Mouse (Mus musculus) hindbrain, embryonic 10.5 days (tissue): ENCODE results near the gene Chd2. TPM values are rescaled to one million over a fixed set of nuclear protein-coding genes. Genes with fewer than 3 reads are reported as not detected.
"Not testable (repeated sequence)": the region's sequence is repeated elsewhere in the genome, so short reads cannot be mapped to it uniquely, and the experiment has no call there.

Experiments
- DNase-seq: peaks from one replicate; pipeline ENCODE4 v3.0.0-alpha.2; 2017; ENCODE audit warnings: low spot score
- H3K27ac ChIP-seq: fragments of 300-500 bp; sonication (generic); 2 replicates; pipeline ENCODE4 v1.5.1; 2016; ENCODE audit warnings: mild to moderate bottlenecking, moderate library complexity
- H3K27me3 ChIP-seq: fragments of 300-500 bp; sonication (generic); 2 replicates; pipeline ENCODE4 v1.6.1; 2016; ENCODE audit warnings: mild to moderate bottlenecking; ENCODE audit not compliant: poor library complexity, insufficient read depth, severe bottlenecking
- H3K36me3 ChIP-seq: fragments of 300-500 bp; sonication (generic); 2 replicates; pipeline ENCODE4 v1.6.1; 2016; ENCODE audit warnings: mild to moderate bottlenecking, moderate library complexity
- H3K4me1 ChIP-seq: fragments of 300-500 bp; sonication (generic); replicated peaks from 2 replicates; pipeline ENCODE4 v1.6.1; 2016; ENCODE audit warnings: mild to moderate bottlenecking
- H3K4me3 ChIP-seq: fragments of 300-500 bp; sonication (generic); 2 replicates; pipeline ENCODE4 v1.5.1; 2016; ENCODE audit warnings: mild to moderate bottlenecking, moderate library complexity
- H3K9me3 ChIP-seq: fragments of 300-500 bp; sonication (generic); 2 replicates; pipeline ENCODE4 v1.6.1; 2016; ENCODE audit warnings: mild to moderate bottlenecking, moderate library complexity
- WGBS: fragments of 180-500 bp; shearing (Covaris S2); methylation state at CpG from one replicate; pipeline ENCODE4 v1.1.7; 2016; 5-methylcytosine and 5-hydroxymethylcytosine counted together
- polyA plus RNA-seq: library from polyadenylated mRNA; unstranded; fragments of >200 nt; fragmentation: Nextera tagmentation; extraction: Ambion mirVana; gene quantifications from 2 replicates; pipeline ENCODE4 v1.2.1, GENCODE M21; 2016

Chd2 gene
- polyA plus RNA-seq, 1 experiment from 2014 or later, result 37.1 TPM

- H3K36me3 ChIP-seq, result peaks cover 71% of the 10 kb centered on the region
Observed at GRCm38 (mm10) chr7:73520231-73520630, 21.4 kb downstream of the Chd2 start.

GRCm38 (mm10) chr7:73519060-73519796, 22.4 kb downstream of the Chd2 start:
- H3K36me3 ChIP-seq, result peaks cover 81% of the 10 kb centered on the region
- no peak for DNase-seq

More at GRCm38 (mm10) chr7:73520231-73520630, 21.4 kb downstream of the Chd2 start:
- Histone ChIP-seq H3K27ac (no peak overlapping the region), H3K27me3 (no peaks in the 10 kb centered on the region), H3K4me3 (no peak overlapping the region), H3K9me3 (no peaks in the 10 kb centered on the region), H3K4me1 (0 out of 2 replicates have a peak, but pooled peaks cover 5% of the 10 kb centered on the region)
- DNase-seq, result no peak
- 93% methylated on average over 10 of the region's 10 CpGs for WGBS

DNA sequence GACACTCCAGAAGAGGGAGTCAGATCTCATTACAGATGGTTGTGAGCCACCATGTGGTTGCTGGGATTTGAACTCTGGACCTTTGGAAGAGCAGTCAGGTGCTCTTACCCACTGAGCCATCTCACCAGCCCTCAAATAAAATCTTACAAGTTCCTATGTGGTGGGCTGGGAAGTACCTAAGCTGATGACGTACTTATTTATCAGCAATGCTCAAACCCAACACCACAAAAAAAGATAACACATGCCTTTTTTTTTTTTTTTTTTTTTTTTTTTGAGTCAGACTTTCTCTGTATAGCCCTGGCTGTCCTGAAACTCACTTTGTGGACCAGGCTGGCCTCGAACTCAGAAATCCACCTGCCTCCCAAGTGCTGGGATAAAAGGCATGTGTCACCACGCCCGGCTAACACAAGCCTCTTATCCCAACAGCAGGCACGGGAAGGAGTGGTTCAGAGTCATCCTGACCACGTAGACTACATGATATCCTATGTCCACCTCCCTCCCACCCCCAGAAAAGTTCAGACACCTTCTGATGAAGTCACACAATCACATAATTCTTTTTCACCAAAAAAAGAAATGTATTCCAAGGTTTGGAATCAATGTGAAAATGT, 23.2 kb downstream of the Chd2 start:
- peaks cover 89% of the 10 kb centered on the region for H3K36me3 ChIP-seq
- not testable (repeated sequence) for H3K27ac ChIP-seq, H3K4me3 ChIP-seq, H3K27me3 ChIP-seq, H3K4me1 ChIP-seq, H3K9me3 ChIP-seq, DNase-seq
- 92% methylated on average over 6 of the region's 6 CpGs for WGBS

More at GRCm38 (mm10) chr7:73519060-73519796, 22.4 kb downstream of the Chd2 start:
- 0 out of 2 replicates have a peak, but pooled peaks cover 5% of the 10 kb centered on the region for H3K4me1 ChIP-seq
- 94% methylated on average over 16 of the region's 16 CpGs for WGBS
- no peaks in the 10 kb centered on the region for H3K27me3 ChIP-seq
- no peaks in the 10 kb centered on the region for H3K9me3 ChIP-seq
- no peak overlapping the region for H3K4me3 ChIP-seq
- H3K27ac ChIP-seq, result no peak overlapping the region

GRCm38 (mm10) chr7:73517432-73518054, 24.1 kb downstream of the Chd2 start:
- 0 out of 2 replicates have a peak, but pooled peaks cover 5% of the 10 kb centered on the region for H3K4me1 ChIP-seq
- H3K4me3 ChIP-seq, result no peak overlapping the region
- DNase-seq, result no peak
- no peak overlapping the region for H3K27ac ChIP-seq
- H3K9me3 ChIP-seq, result no peaks in the 10 kb centered on the region
- peaks cover 96% of the 10 kb centered on the region for H3K36me3 ChIP-seq
- 84% methylated on average over 1 of the region's 1 CpGs for WGBS
- no peaks in the 10 kb centered on the region for H3K27me3 ChIP-seq

DNA sequence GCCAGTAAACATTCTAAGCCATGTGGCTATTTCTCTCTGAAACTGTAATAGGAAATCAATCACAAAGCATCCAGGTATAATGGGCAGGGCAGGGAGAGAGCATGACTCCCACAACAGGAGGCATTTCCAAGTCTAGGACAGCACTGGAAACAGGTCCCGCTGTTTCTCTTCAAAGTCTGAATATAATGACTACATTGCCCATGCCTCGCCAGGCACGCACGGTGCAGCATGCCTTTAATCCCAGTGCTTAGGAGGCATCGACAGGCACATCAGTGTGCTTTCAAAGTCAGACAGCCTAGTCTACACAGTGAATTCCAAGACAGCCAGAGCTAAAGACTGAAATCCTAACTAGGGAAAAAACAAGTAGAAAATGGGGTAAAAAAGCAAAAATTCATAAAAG, 24.8 kb downstream of the Chd2 start:
- 0 out of 2 replicates have a peak, but pooled peaks cover 4% of the 10 kb centered on the region for H3K4me1 ChIP-seq

DNA sequence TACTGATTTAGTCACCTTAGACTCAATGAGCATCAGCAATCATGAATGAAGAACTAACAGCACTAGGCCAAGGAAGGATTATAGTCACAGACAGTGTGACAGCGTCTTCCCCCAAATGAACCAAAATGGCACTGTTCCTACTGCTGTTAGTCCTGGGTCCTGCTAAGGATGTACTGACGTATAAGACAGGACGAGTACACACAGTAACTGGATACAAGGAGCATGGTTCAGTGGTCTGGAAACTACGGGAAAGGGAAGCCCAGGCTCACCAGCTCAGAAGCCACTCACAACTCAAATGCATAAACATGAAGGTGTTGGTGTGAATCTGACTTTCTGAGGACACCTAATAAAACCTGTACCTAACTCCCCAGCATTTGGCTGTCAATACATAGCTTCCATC, 27.1 kb downstream of the Chd2 start:
- Histone ChIP-seq H3K27me3 (no peaks in the 10 kb centered on the region), H3K36me3 (peaks cover 97% of the 10 kb centered on the region), H3K27ac (no peak overlapping the region), H3K9me3 (no peaks in the 10 kb centered on the region), H3K4me1 (no peaks in the 10 kb centered on the region), H3K4me3 (no peak overlapping the region)
- WGBS, result 86% methylated on average over 4 of the region's 4 CpGs
- no peak for DNase-seq

More for the DNA sequence above, 24.8 kb downstream of the Chd2 start:
- H3K4me3 ChIP-seq, result no peak overlapping the region
- H3K36me3 ChIP-seq, result peaks cover 97% of the 10 kb centered on the region
- no peak for DNase-seq
- WGBS, result 89% methylated on average over 5 of the region's 5 CpGs
- H3K27me3 ChIP-seq, result no peaks in the 10 kb centered on the region
- H3K9me3 ChIP-seq, result no peaks in the 10 kb centered on the region
- H3K27ac ChIP-seq, result no peak overlapping the region

DNA sequence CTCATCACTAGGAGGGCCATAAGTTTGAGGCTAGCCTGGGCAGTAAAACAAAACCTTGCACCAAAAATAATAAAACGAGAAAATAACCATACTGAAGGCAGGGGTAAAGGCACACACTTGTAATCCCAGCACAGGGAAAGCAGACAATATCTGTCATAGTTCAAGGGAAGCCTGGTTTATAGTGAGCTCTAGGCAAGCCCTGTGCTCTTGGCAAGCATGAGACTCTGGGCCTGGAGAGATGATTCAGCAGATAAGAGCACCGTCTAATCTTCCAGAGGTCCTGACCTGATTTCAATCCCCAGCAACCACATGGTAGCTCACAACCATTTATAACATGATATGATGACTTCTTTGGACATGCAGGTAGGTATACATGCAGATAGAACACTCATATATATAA, 29.2 kb downstream of the Chd2 start:
- H3K4me3 ChIP-seq, result no peak overlapping the region
- H3K27ac ChIP-seq, result no peak overlapping the region
- H3K4me1 ChIP-seq, result no peaks in the 10 kb centered on the region
- no peaks in the 10 kb centered on the region for H3K9me3 ChIP-seq
- DNase-seq, result no peak
- H3K36me3 ChIP-seq, result peaks cover 100% of the 10 kb centered on the region
- H3K27me3 ChIP-seq, result no peaks in the 10 kb centered on the region
- WGBS, result 85% methylated on average over 2 of the region's 2 CpGs

DNA sequence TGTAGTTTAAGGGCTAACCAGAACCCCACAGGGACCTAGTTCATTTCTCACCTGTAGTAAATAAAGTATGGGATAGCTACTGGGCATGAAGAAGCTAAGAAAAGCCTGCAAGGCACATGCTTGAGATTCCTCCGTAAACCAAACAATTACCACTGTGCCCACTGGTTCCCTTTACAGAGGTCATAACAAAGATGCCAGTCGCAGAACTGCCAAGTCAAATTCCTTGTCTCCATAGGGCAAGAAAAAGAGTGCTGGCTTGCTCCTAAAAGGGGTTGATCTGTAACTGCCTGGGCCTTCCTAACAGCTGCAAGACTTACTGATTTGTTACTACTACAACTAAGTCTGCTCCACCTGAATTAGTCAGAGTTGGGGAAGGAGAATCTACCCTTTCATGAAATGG, 32.9 kb downstream of the Chd2 start:
- Histone ChIP-seq H3K4me1 (no peaks in the 10 kb centered on the region), H3K36me3 (peaks cover 100% of the 10 kb centered on the region)
- 93% methylated on average over 2 of the region's 2 CpGs for WGBS

GRCm38 (mm10) chr7:73507491-73507890, 34.1 kb downstream of the Chd2 start:
- H3K27me3 ChIP-seq, result no peaks in the 10 kb centered on the region
- no peaks in the 10 kb centered on the region for H3K9me3 ChIP-seq
- 93% methylated on average over 6 of the region's 6 CpGs for WGBS

More for the DNA sequence above, 32.9 kb downstream of the Chd2 start:
- Histone ChIP-seq H3K9me3 (no peaks in the 10 kb centered on the region), H3K4me3 (no peak overlapping the region), H3K27ac (no peak overlapping the region), H3K27me3 (no peaks in the 10 kb centered on the region)
- DNase-seq, result no peak

DNA sequence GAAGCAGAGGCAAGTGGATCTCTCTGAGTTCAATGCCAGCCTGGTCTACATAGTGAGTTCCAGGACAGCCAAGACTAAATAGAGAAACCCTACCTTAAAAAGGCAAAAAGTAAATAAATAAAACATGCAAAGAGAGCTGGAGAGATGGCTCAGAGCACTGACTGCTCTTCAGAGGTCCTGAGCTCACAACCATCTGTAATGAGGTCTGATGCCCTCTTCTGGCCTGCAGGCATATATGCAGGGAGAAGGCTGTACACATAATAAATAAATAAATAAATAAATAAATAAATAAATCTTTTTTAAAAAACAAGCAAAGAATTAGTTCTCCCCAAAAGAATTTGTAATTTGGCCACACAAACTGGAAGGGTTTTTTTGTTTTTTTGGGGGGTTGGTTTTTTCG, 34.8 kb downstream of the Chd2 start:
- H3K4me1 ChIP-seq, result no peaks in the 10 kb centered on the region
- no peak for DNase-seq
- no peaks in the 10 kb centered on the region for H3K27me3 ChIP-seq
- peaks cover 100% of the 10 kb centered on the region for H3K36me3 ChIP-seq
- 96% methylated on average over 1 of the region's 1 CpGs for WGBS
- no peak overlapping the region for H3K27ac ChIP-seq
- H3K4me3 ChIP-seq, result no peak overlapping the region
- no peaks in the 10 kb centered on the region for H3K9me3 ChIP-seq

More at GRCm38 (mm10) chr7:73507491-73507890, 34.1 kb downstream of the Chd2 start:
- Histone ChIP-seq H3K4me1 (no peaks in the 10 kb centered on the region), H3K27ac (no peak overlapping the region), H3K4me3 (no peak overlapping the region), H3K36me3 (peaks cover 100% of the 10 kb centered on the region)
- no peak for DNase-seq

DNA sequence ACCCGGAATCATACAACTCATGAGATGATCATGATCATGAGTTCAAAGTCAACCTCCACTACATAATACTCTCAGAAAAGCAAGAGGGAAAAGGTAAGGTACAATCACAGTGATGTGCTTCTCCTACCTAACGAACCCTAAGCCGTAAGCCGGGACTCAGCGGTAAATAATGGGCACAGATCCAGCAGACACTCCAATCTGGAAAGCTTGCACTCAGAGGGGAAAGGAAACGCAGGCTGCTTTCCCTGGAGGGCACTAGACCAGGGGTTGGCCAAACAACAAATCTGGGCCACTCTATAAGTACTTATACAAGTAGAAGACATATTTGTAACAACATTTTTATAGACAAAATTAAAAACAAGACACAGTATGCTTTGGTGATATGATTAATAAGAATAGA, 36.4 kb downstream of the Chd2 start:
- DNase-seq, result no peak

GRCm38 (mm10) chr7:73498200-73498599, 43.4 kb downstream of the Chd2 start:
- H3K27me3 ChIP-seq, result no peaks in the 10 kb centered on the region
- H3K4me3 ChIP-seq, result no peak overlapping the region
- H3K27ac ChIP-seq, result no peak overlapping the region
- no peaks in the 10 kb centered on the region for H3K4me1 ChIP-seq
- no peaks in the 10 kb centered on the region for H3K9me3 ChIP-seq
- WGBS, result 91% methylated on average over 2 of the region's 2 CpGs
- no peak for DNase-seq
- H3K36me3 ChIP-seq, result peaks cover 100% of the 10 kb centered on the region

More for the DNA sequence above, 36.4 kb downstream of the Chd2 start:
- Histone ChIP-seq H3K27me3 (no peaks in the 10 kb centered on the region), H3K4me1 (no peaks in the 10 kb centered on the region), H3K4me3 (no peak overlapping the region), H3K36me3 (peaks cover 100% of the 10 kb centered on the region), H3K9me3 (no peaks in the 10 kb centered on the region), H3K27ac (no peak overlapping the region)
- WGBS, result 96% methylated on average over 6 of the region's 6 CpGs

- DNase-seq, result no peak
- Histone ChIP-seq H3K27ac (no peak overlapping the region), H3K4me3 (no peak overlapping the region), H3K4me1 (no peaks in the 10 kb centered on the region), H3K27me3 (no peaks in the 10 kb centered on the region), H3K9me3 (no peaks in the 10 kb centered on the region), H3K36me3 (peaks cover 96% of the 10 kb centered on the region)
- WGBS, result 93% methylated on average over 5 of the region's 5 CpGs
Observed at GRCm38 (mm10) chr7:73489261-73489660, 52.4 kb downstream of the Chd2 start.
